Mouse (Mus musculus) kidney, embryonic 14.5 days (tissue): ENCODE measurements at regions not wholly inside any gene's neighbourhood (a gene's known extent, or its start where the extent isn't known, plus 50 kb on each side); places are given as distances from the start of the nearest gene placed in this dataset.

Experiments used
- ATAC-seq: fragments of 200-750 bp; cut with Nextera tagmentation; 2 replicates; pipeline ENCODE4 v1.8.0; 2017; ENCODE audit warnings: moderate number of reproducible peaks, mild to moderate bottlenecking, moderate TSS enrichment, moderate library complexity; ENCODE audit not compliant: low FRiP score, low TSS enrichment
- H3K27ac ChIP-seq: fragments of 300-500 bp; sonication (generic); 2 replicates; pipeline ENCODE4 v1.5.1; 2014; ENCODE audit warnings: low read depth, mild to moderate bottlenecking, low read length, moderate library complexity, mixed read lengths
- H3K27me3 ChIP-seq: fragments of 300-500 bp; sonication (generic); 2 replicates; pipeline ENCODE4 v1.6.1; 2014; ENCODE audit warnings: mild to moderate bottlenecking, low read length; ENCODE audit not compliant: control insufficient read depth, insufficient read depth
- H3K36me3 ChIP-seq: fragments of 300-500 bp; sonication (generic); 2 replicates; pipeline ENCODE4 v1.6.1; 2014; ENCODE audit warnings: low read length, mixed read lengths; ENCODE audit not compliant: control insufficient read depth, insufficient read depth
- H3K4me1 ChIP-seq: fragments of 300-500 bp; sonication (generic); 2 replicates; pipeline ENCODE4 v1.6.1; 2014; ENCODE audit warnings: low read length, mixed read lengths; ENCODE audit not compliant: control insufficient read depth, insufficient read depth
- H3K4me2 ChIP-seq: fragments of 300-500 bp; sonication (generic); replicated peaks from 2 replicates; pipeline ENCODE4 v1.6.1; 2014; ENCODE audit warnings: low read depth, mild to moderate bottlenecking, low read length
- H3K4me3 ChIP-seq: fragments of 300-500 bp; sonication (generic); 2 replicates; pipeline ENCODE4 v1.5.1; 2014; ENCODE audit warnings: mild to moderate bottlenecking, low read length
- H3K9ac ChIP-seq: fragments of 300-500 bp; sonication (generic); 2 replicates; pipeline ENCODE4 v1.6.1; 2014; ENCODE audit warnings: low read depth, mild to moderate bottlenecking, low read length, moderate library complexity
- H3K9me3 ChIP-seq: fragments of 300-500 bp; sonication (generic); 2 replicates; pipeline ENCODE4 v1.6.1; 2016; ENCODE audit warnings: low read length; ENCODE audit not compliant: control insufficient read depth
- WGBS: fragments of 180-500 bp; shearing (Covaris S2); extraction: QIAGEN DNeasy Blood & Tissue Kit; methylation state at CpG from one replicate; pipeline ENCODE4 v1.1.7; 2014; 5-methylcytosine and 5-hydroxymethylcytosine counted together

DNA sequence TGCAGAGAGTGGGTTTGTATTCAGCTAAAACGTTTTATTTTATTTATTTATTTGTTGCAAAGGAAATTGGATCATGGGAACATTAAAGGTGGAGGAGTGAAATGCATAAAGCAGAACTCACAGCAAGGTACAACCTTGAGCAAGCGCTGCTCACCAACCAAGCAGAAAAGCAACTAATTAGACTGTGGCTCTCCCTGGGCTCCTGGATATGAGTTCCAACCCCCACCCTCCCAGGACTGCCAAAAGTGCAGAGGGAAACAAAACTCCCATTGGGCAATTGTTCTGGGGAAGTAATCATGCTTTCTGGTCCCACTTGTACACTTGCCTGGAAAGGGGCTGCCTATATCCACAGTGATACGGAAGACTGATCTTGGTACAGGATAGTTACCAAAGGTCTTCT, 57.2 kb upstream of the Klhl29 start:
- no peaks in the 10 kb centered on the region for H3K9me3 ChIP-seq
- 54% methylated on average over 3 of the region's 3 CpGs for WGBS
- no peak overlapping the region for H3K4me2 ChIP-seq
- no peaks in the 10 kb centered on the region for H3K27me3 ChIP-seq
- ATAC-seq: no peak
- H3K9ac ChIP-seq: no peak overlapping the region
- H3K4me3 ChIP-seq: no peak overlapping the region
- no peak overlapping the region for H3K27ac ChIP-seq
- 0 out of 2 replicates have a peak, but pooled peaks cover 3% of the 10 kb centered on the region for H3K4me1 ChIP-seq
- H3K36me3 ChIP-seq: no peaks in the 10 kb centered on the region

DNA sequence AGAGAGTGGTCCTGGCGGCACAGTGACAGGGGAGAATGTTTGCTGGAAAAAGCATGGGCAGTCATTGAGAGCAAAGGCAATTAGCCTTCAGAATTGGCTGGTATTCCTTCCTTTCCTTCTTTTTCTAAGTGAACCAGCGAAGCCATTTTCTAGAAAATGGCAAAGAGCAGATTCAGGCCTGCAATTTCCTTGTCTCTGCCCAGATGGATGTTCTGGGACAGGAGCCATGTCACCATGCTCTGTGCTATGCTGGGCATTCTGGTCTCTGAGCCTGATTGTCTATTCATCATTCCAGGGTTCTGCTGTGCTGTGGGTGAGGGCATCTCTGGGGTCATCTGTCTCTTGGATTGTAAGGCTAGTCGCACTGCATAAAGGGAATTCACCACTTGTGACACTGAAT, 53.3 kb upstream of the Klhl29 start:
- Histone ChIP-seq H3K36me3 (no peaks in the 10 kb centered on the region), H3K27ac (no peak overlapping the region), H3K4me3 (no peak overlapping the region), H3K9ac (no peak overlapping the region), H3K27me3 (no peaks in the 10 kb centered on the region), H3K9me3 (no peaks in the 10 kb centered on the region), H3K4me2 (no peak overlapping the region), H3K4me1 (0 out of 2 replicates have a peak, but pooled peaks cover 3% of the 10 kb centered on the region)
- WGBS: 67% methylated on average over 3 of the region's 3 CpGs
- no peak for ATAC-seq
